Mouse (Mus musculus) liver, embryonic 12.5 days (tissue): ENCODE measurements at regions not wholly inside any gene's neighbourhood (a gene's known extent, or its start where the extent isn't known, plus 50 kb on each side); places are given as distances from the start of the nearest gene placed in this dataset.

ENCODE experiments used
- ATAC-seq: fragments of 200-750 bp; cut with Nextera tagmentation; 2 replicates; pipeline ENCODE4 v1.8.0; 2017; ENCODE audit warnings: moderate number of reproducible peaks, mild to moderate bottlenecking, moderate library complexity
- H3K27ac ChIP-seq: fragments of 300-500 bp; sonication (generic); 2 replicates; pipeline ENCODE4 v1.5.1; 2016; ENCODE audit warnings: mild to moderate bottlenecking
- H3K27me3 ChIP-seq: fragments of 300-500 bp; sonication (generic); replicated peaks from 2 replicates; pipeline ENCODE4 v1.6.1; 2016; ENCODE audit warnings: mild to moderate bottlenecking, moderate library complexity
- H3K36me3 ChIP-seq: fragments of 300-500 bp; sonication (generic); 2 replicates; pipeline ENCODE4 v1.6.1; 2016; ENCODE audit warnings: mild to moderate bottlenecking, moderate library complexity
- H3K4me1 ChIP-seq: fragments of 300-500 bp; sonication (generic); 2 replicates; pipeline ENCODE4 v1.6.1; 2016
- H3K4me2 ChIP-seq: fragments of 300-500 bp; sonication (generic); 2 replicates; pipeline ENCODE4 v1.6.1; 2016; ENCODE audit warnings: mild to moderate bottlenecking, moderate library complexity
- H3K4me3 ChIP-seq: fragments of 300-500 bp; sonication (generic); 2 replicates; pipeline ENCODE4 v1.5.1; 2016; ENCODE audit warnings: mild to moderate bottlenecking, moderate library complexity
- H3K9ac ChIP-seq: fragments of 300-500 bp; sonication (generic); 2 replicates; pipeline ENCODE4 v1.6.1; 2016; ENCODE audit warnings: mild to moderate bottlenecking, moderate library complexity
- H3K9me3 ChIP-seq: fragments of 300-500 bp; sonication (generic); replicated peaks from 2 replicates; pipeline ENCODE4 v1.6.1; 2016; ENCODE audit warnings: mild to moderate bottlenecking, moderate library complexity
- WGBS: fragments of 180-500 bp; shearing (Covaris S2); methylation state at CpG from one replicate; pipeline ENCODE4 v1.1.7; 2016; ENCODE audit not compliant: insufficient replicate concordance; 5-methylcytosine and 5-hydroxymethylcytosine counted together

GRCm38 (mm10) chr3:149152312-149152711 is 162.0 kb upstream of the Adgrl2 start:
- H3K27me3 ChIP-seq: no peaks in the 10 kb centered on the region
- H3K4me3 ChIP-seq: no peak overlapping the region
- no peak overlapping the region for H3K9ac ChIP-seq
- H3K4me2 ChIP-seq: no peak overlapping the region
- H3K27ac ChIP-seq: no peak overlapping the region
- no peak for ATAC-seq
- no peaks in the 10 kb centered on the region for H3K9me3 ChIP-seq
- 48% methylated on average over 4 of the region's 4 CpGs for WGBS
- H3K4me1 ChIP-seq: no peaks in the 10 kb centered on the region
- H3K36me3 ChIP-seq: no peaks in the 10 kb centered on the region

- Histone ChIP-seq H3K4me3 (no peak overlapping the region), H3K27me3 (no peaks in the 10 kb centered on the region), H3K4me2 (no peak overlapping the region), H3K9ac (no peak overlapping the region), H3K9me3 (no peaks in the 10 kb centered on the region), H3K4me1 (no peaks in the 10 kb centered on the region), H3K36me3 (no peaks in the 10 kb centered on the region), H3K27ac (no peak overlapping the region)
- 31% methylated on average over 3 of the region's 3 CpGs for WGBS
- no peak; the same call in 1 of the 2 replicates for ATAC-seq
Observed at GRCm38 (mm10) chr3:149150796-149151195, 160.4 kb upstream of the Adgrl2 start.

GRCm38 (mm10) chr3:149148608-149149007 is 158.3 kb upstream of the Adgrl2 start:
- H3K36me3 ChIP-seq: no peaks in the 10 kb centered on the region
- no peaks in the 10 kb centered on the region for H3K4me1 ChIP-seq
- 64% methylated on average over 8 of the region's 8 CpGs for WGBS
- no peaks in the 10 kb centered on the region for H3K9me3 ChIP-seq
- no peak overlapping the region for H3K27ac ChIP-seq
- H3K4me3 ChIP-seq: no peak overlapping the region
- H3K27me3 ChIP-seq: no peaks in the 10 kb centered on the region
- no peak for ATAC-seq
- H3K9ac ChIP-seq: no peak overlapping the region
- no peak overlapping the region for H3K4me2 ChIP-seq

GRCm38 (mm10) chr3:149147916-149148315 is 157.6 kb upstream of the Adgrl2 start:
- Histone ChIP-seq H3K9me3 (no peaks in the 10 kb centered on the region), H3K36me3 (no peaks in the 10 kb centered on the region), H3K9ac (no peak overlapping the region), H3K4me3 (no peak overlapping the region), H3K27ac (no peak overlapping the region), H3K4me1 (no peaks in the 10 kb centered on the region), H3K27me3 (no peaks in the 10 kb centered on the region), H3K4me2 (no peak overlapping the region)
- WGBS: 85% methylated on average over 6 of the region's 6 CpGs
- no peak for ATAC-seq

GRCm38 (mm10) chr3:149146673-149147072 is 156.3 kb upstream of the Adgrl2 start:
- Histone ChIP-seq H3K27ac (no peak overlapping the region), H3K4me1 (no peaks in the 10 kb centered on the region), H3K9me3 (no peaks in the 10 kb centered on the region), H3K9ac (no peak overlapping the region), H3K4me2 (no peak overlapping the region), H3K27me3 (no peaks in the 10 kb centered on the region), H3K36me3 (no peaks in the 10 kb centered on the region), H3K4me3 (no peak overlapping the region)
- ATAC-seq: no peak
- WGBS: 52% methylated on average over 9 of the region's 9 CpGs

GRCm38 (mm10) chr3:149140461-149140860 is 150.1 kb upstream of the Adgrl2 start:
- H3K4me1 ChIP-seq: no peaks in the 10 kb centered on the region
- H3K27me3 ChIP-seq: no peaks in the 10 kb centered on the region
- no peak overlapping the region for H3K4me3 ChIP-seq
- no peaks in the 10 kb centered on the region for H3K9me3 ChIP-seq
- H3K27ac ChIP-seq: no peak overlapping the region
- 56% methylated on average over 3 of the region's 3 CpGs for WGBS
- H3K4me2 ChIP-seq: no peak overlapping the region
- ATAC-seq: no peak
- H3K9ac ChIP-seq: no peak overlapping the region
- H3K36me3 ChIP-seq: no peaks in the 10 kb centered on the region

GRCm38 (mm10) chr3:149134028-149134938 is 143.9 kb upstream of the Adgrl2 start:
- Histone ChIP-seq H3K9me3 (no peaks in the 10 kb centered on the region), H3K36me3 (no peaks in the 10 kb centered on the region), H3K4me1 (no peaks in the 10 kb centered on the region), H3K4me3 (no peak overlapping the region), H3K9ac (no peak overlapping the region), H3K27me3 (no peaks in the 10 kb centered on the region), H3K4me2 (no peak overlapping the region), H3K27ac (no peak overlapping the region)
- ATAC-seq: no peak
- WGBS: 70% methylated on average over 9 of the region's 9 CpGs

- Histone ChIP-seq H3K27ac (no peak overlapping the region), H3K9me3 (no peaks in the 10 kb centered on the region), H3K9ac (no peak overlapping the region), H3K4me1 (no peaks in the 10 kb centered on the region), H3K36me3 (no peaks in the 10 kb centered on the region), H3K4me3 (no peak overlapping the region), H3K27me3 (no peaks in the 10 kb centered on the region), H3K4me2 (no peak overlapping the region)
- ATAC-seq: no peak
- 72% methylated on average over 5 of the region's 5 CpGs for WGBS
Observed at GRCm38 (mm10) chr3:149118806-149119205, 128.5 kb upstream of the Adgrl2 start.

GRCm38 (mm10) chr3:149117684-149118056 is 127.3 kb upstream of the Adgrl2 start:
- ATAC-seq: no peak
- no peak overlapping the region for H3K4me3 ChIP-seq
- H3K4me1 ChIP-seq: no peaks in the 10 kb centered on the region
- no peak overlapping the region for H3K4me2 ChIP-seq
- no peaks in the 10 kb centered on the region for H3K27me3 ChIP-seq
- H3K27ac ChIP-seq: no peak overlapping the region
- 61% methylated on average over 4 of the region's 4 CpGs for WGBS
- no peak overlapping the region for H3K9ac ChIP-seq
- no peaks in the 10 kb centered on the region for H3K9me3 ChIP-seq
- H3K36me3 ChIP-seq: no peaks in the 10 kb centered on the region

- Histone ChIP-seq H3K4me1 (no peaks in the 10 kb centered on the region), H3K9me3 (no peaks in the 10 kb centered on the region), H3K27me3 (no peaks in the 10 kb centered on the region), H3K27ac (no peak overlapping the region), H3K4me3 (no peak overlapping the region), H3K36me3 (no peaks in the 10 kb centered on the region), H3K4me2 (no peak overlapping the region), H3K9ac (no peak overlapping the region)
- ATAC-seq: no peak
- 39% methylated on average over 6 of the region's 6 CpGs for WGBS
Observed at GRCm38 (mm10) chr3:149117018-149117683, 126.8 kb upstream of the Adgrl2 start.

- Histone ChIP-seq H3K4me2 (no peak overlapping the region), H3K4me3 (no peak overlapping the region), H3K9me3 (no peaks in the 10 kb centered on the region), H3K36me3 (no peaks in the 10 kb centered on the region), H3K4me1 (peaks cover 3% of the 10 kb centered on the region; the same call in 1 of the 2 replicates), H3K27ac (no peak overlapping the region), H3K9ac (no peak overlapping the region), H3K27me3 (no peaks in the 10 kb centered on the region)
- ATAC-seq: no peak
- 52% methylated on average over 11 of the region's 11 CpGs for WGBS
Observed at GRCm38 (mm10) chr3:149116604-149117003, 126.2 kb upstream of the Adgrl2 start.

GRCm38 (mm10) chr3:149115901-149116300 is 125.5 kb upstream of the Adgrl2 start:
- Histone ChIP-seq H3K36me3 (no peaks in the 10 kb centered on the region), H3K27ac (no peak overlapping the region), H3K4me1 (peaks cover 6% of the 10 kb centered on the region; the same call in 1 of the 2 replicates), H3K9me3 (no peaks in the 10 kb centered on the region), H3K27me3 (0 out of 2 replicates have a peak, but pooled peaks cover 4% of the 10 kb centered on the region), H3K9ac (no peak overlapping the region), H3K4me2 (no peak overlapping the region), H3K4me3 (no peak overlapping the region)
- WGBS: 67% methylated on average over 12 of the region's 12 CpGs
- no peak for ATAC-seq
